Mouse (Mus musculus) CH12.LX (cell line): Measurements from ENCODE around the gene S100a6.

ENCODE experiments used
- CTCF ChIP-seq, 2 experiments: IDR thresholded peaks in 1 of 2; conservative IDR thresholded peaks in 1 of 2; 2 replicates each; pipeline ENCODE4 v1.5.1; 2011 to 2012; ENCODE audit warnings: low read depth in 2 of 2, low read length in 2 of 2, improper control_type of control experiment in 1 of 2, inconsistent platforms in 1 of 2, mild to moderate bottlenecking in 1 of 2, moderate library complexity in 1 of 2
- MAZ ChIP-seq: IDR thresholded peaks from 2 replicates; pipeline ENCODE4 v1.6.1; 2012; ENCODE audit warnings: low read depth, mild to moderate bottlenecking, inconsistent platforms, low read length, improper control_type of control experiment, moderate library complexity
- NELFE ChIP-seq: IDR thresholded peaks from 2 replicates; pipeline ENCODE4 v1.6.1; 2011; ENCODE audit warnings: low read depth, low read length, improper control_type of control experiment
- RCOR1 ChIP-seq: conservative IDR thresholded peaks from 2 replicates; pipeline ENCODE4 v1.6.1; 2012; ENCODE audit warnings: low read depth, mild to moderate bottlenecking, inconsistent platforms, low read length, improper control_type of control experiment
- ZKSCAN1 ChIP-seq: IDR thresholded peaks from 2 replicates; pipeline ENCODE4 v1.6.1; 2012; ENCODE audit warnings: low read depth, inconsistent platforms, low read length, improper control_type of control experiment, borderline replicate concordance

DNA sequence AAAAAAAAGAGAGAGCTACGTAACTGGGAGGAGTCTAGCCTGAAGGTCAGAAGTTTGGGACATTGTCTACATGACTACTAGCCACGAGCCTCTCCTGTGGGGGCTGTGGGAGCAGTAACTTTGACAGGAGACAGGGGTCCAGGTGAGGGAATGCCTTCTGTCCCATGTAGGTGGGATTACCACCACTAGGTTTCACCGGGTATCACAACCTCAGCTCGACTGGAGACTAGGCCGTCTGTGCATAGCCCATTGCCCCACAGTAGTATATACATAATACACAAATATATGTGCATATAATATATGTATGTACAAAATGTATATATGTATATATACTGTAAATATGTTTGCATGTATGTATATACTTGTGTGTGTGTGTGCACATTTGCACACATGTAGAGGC lies 31.5 kb upstream of the S100a6 start:
- TF ChIP-seq CTCF (conservative IDR thresholded peaks at IDR 0.05 in 1 of 2, IDR thresholded peaks at IDR 0.05 in 1 of 2; ENCODE audit: low read depth in 2 of 2, low read length in 2 of 2) (no peak), ZKSCAN1 (no peak), NELFE (no peak), RCOR1 (no peak), MAZ (no peak)
